Mouse (Mus musculus) left cerebral cortex, postnatal 14 days (tissue): ENCODE data around the gene Gm5868. TPM values are rescaled to one million over a fixed set of nuclear protein-coding genes. Genes with fewer than 3 reads are reported as not detected.

Experiments
- DNase-seq, 2 experiments: peaks; one replicate each; pipeline ENCODE4 v3.0.0; 2021 to 2022; ENCODE audit warnings: low spot score in 2 of 2, mixed read lengths in 1 of 2
- intact Hi-C: fragments of 180-260 bp; cut with DNase I; formaldehyde crosslinking; loops from one replicate; pipeline ENCODE4 v1.15.1; 2025
- total RNA-seq, 2 experiments: library from RNA; stranded (reverse); gene quantifications; 2 replicates each; pipeline ENCODE4 v1.2.3; 2021

The Gm5868 gene
- total RNA-seq, 2 experiments from 2014 or later, result 0.26 to 0.44 TPM

- intact Hi-C loops, result loop anchor here (5.0 to 10.0 kb wide), 2 partner anchors 156 to 198 kb away; no protein-coding TSS in a partner anchor
- DNase-seq, result peak in 1 of 2 experiments; percentile 8
Measured at GRCm38 (mm10) chr5:72558716-72559526, 28.4 kb downstream of the Gm5868 start.

DNA sequence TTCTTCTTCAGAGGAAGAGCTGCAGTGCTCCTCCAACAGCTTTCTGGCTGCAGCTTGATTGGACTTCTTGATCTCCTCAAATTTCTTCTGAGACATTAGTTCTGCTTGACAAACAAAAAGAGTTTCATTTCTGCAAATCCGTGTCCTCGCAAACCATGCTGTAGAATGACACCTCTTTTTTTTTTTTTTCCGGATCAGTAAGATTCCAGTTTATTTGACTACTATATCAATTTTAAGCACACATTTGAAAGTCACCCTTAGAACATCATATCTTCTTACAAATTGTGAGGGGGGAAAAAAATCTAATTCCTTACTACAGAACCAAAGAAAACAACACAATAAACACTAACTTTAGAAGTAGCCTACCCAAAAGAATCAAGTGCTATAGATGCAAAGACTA, 31.1 kb downstream of the Gm5868 start:
- intact Hi-C loops, result loop anchor here (5.0 to 10.0 kb wide), 2 partner anchors 159 to 201 kb away; no protein-coding TSS in a partner anchor
- no peak for DNase-seq

DNA sequence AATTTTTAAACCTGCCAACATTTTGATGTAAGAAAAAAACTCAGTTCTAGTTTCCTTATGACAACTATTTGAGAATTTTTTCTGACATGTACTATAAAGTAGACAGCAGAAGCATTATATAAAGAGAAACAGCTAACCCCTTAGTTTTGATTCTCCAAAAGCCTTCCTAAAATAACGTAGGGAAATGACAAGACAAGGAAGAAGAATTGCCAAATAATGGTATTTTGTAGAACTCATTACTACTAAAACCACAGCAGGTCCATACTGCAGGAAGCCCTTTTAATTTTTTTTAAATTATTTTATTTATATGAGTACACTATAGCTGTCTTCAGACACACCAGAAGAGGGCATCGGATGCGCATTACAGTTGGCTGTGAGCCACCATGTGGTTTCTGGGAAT, 36.1 kb downstream of the Gm5868 start:
- intact Hi-C loops, result loop anchor here (10.0 kb wide), 1 partner anchor 164 kb away; no protein-coding TSS in a partner anchor
- no peak for DNase-seq

Other genes with a start within 250 kb of the Gm5868 start
- under 1 TPM; 0.31 to 0.42 TPM for gene Corin, start 83.1 kb downstream of the Gm5868 start, total RNA-seq
- 10 to 100 TPM; 11.2 to 17.1 TPM for gene Nfxl1, start 27.9 kb downstream of the Gm5868 start, total RNA-seq
- 1 to 10 TPM in 1 of 2 experiments, under 1 TPM in 1; 0.92 to 1.9 TPM for gene Zar1, start 6.3 kb downstream of the Gm5868 start, total RNA-seq
- gene Cnga1, start 56.7 kb upstream of the Gm5868 start, total RNA-seq, result not detected
- not detected for gene Nipal1, start 60.2 kb upstream of the Gm5868 start, total RNA-seq
- gene Txk, start 165.2 kb upstream of the Gm5868 start, total RNA-seq, result under 1 TPM; 0.24 to 0.27 TPM